Mouse (Mus musculus): ENCODE measurements around the gene Rbck1. TPM values are rescaled to one million over a fixed set of nuclear protein-coding genes. Genes with fewer than 3 reads are reported as not detected.

Rbck1 gene
- polyA plus RNA-seq, 1 experiment from 2014 or later: 96.6 TPM

- H3K27me3 ChIP-seq: peaks cover 14% of the 10 kb centered on the region
- peaks cover 10% of the 10 kb centered on the region for H3K4me1 ChIP-seq
- H3K9me3 ChIP-seq: no peaks in the 10 kb centered on the region
- no peaks in the 10 kb centered on the region for H3K36me3 ChIP-seq
- WGBS: 92% methylated on average over 22 of the region's 22 CpGs
- no peak overlapping the region for H3K9ac ChIP-seq (replicated peaks)
- no peak for ATAC-seq (ENCODE audit: low FRiP score, low read depth)
- no peak overlapping the region for H3K27ac ChIP-seq (replicated peaks)
- no peak overlapping the region for H3K4me2 ChIP-seq (replicated peaks)
- H3K4me3 ChIP-seq: no peak overlapping the region
These were observed 7.3 kb upstream of the Rbck1 start for GRCm38 (mm10) chr2:152339631-152340179.

- Histone ChIP-seq H3K9me3 (no peaks in the 10 kb centered on the region), H3K36me3 (no peaks in the 10 kb centered on the region), H3K9ac (replicated peaks) (no peak overlapping the region), H3K27me3 (peaks cover 15% of the 10 kb centered on the region), H3K4me3 (no peak overlapping the region), H3K4me1 (peaks cover 1% of the 10 kb centered on the region; the same call in 1 of the 2 replicates), H3K27ac (replicated peaks) (no peak overlapping the region), H3K4me2 (replicated peaks) (no peak overlapping the region)
- WGBS: 81% methylated on average over 13 of the region's 13 CpGs
- ATAC-seq (ENCODE audit: low FRiP score, low read depth): no peak
These were observed 5.9 kb upstream of the Rbck1 start for GRCm38 (mm10) chr2:152338319-152338718.

GRCm38 (mm10) chr2:152337591-152338212 lies 5.2 kb upstream of the Rbck1 start:
- H3K27ac ChIP-seq (replicated peaks): no peak overlapping the region
- no peak for ATAC-seq (ENCODE audit: low FRiP score, low read depth)
- H3K9me3 ChIP-seq: no peaks in the 10 kb centered on the region
- H3K36me3 ChIP-seq: no peaks in the 10 kb centered on the region
- 88% methylated on average over 11 of the region's 11 CpGs for WGBS
- no peak overlapping the region for H3K4me3 ChIP-seq
- no peaks in the 10 kb centered on the region for H3K4me1 ChIP-seq
- no peak overlapping the region for H3K9ac ChIP-seq (replicated peaks)
- peaks cover 11% of the 10 kb centered on the region for H3K27me3 ChIP-seq
- H3K4me2 ChIP-seq (replicated peaks): no peak overlapping the region

GRCm38 (mm10) chr2:152336856-152337255 lies 4.4 kb upstream of the Rbck1 start:
- H3K27ac ChIP-seq (replicated peaks): no peak overlapping the region
- H3K27me3 ChIP-seq: peaks cover 10% of the 10 kb centered on the region
- ATAC-seq (ENCODE audit: low FRiP score, low read depth): no peak
- no peaks in the 10 kb centered on the region for H3K36me3 ChIP-seq
- WGBS: 82% methylated on average over 1 of the region's 1 CpGs
- no peak overlapping the region for H3K9ac ChIP-seq (replicated peaks)
- H3K9me3 ChIP-seq: no peaks in the 10 kb centered on the region
- no peak overlapping the region for H3K4me3 ChIP-seq
- no peaks in the 10 kb centered on the region for H3K4me1 ChIP-seq
- no peak overlapping the region for H3K4me2 ChIP-seq (replicated peaks)

GRCm38 (mm10) chr2:152335289-152335820 lies 2.9 kb upstream of the Rbck1 start:
- 0 out of 2 replicates have a peak overlapping the region, but pooled peaks have one; percentile 12 for H3K9ac ChIP-seq (replicated peaks)
- H3K4me3 ChIP-seq: no peak overlapping the region
- no peak for ATAC-seq (ENCODE audit: low FRiP score, low read depth)
- no peak overlapping the region for H3K4me2 ChIP-seq (replicated peaks)
- H3K9me3 ChIP-seq: no peaks in the 10 kb centered on the region
- H3K27ac ChIP-seq (replicated peaks): no peak overlapping the region
- H3K27me3 ChIP-seq: peaks cover 10% of the 10 kb centered on the region
- WGBS: 46% methylated on average over 11 of the region's 11 CpGs
- peaks cover 15% of the 10 kb centered on the region for H3K4me1 ChIP-seq
- no peaks in the 10 kb centered on the region for H3K36me3 ChIP-seq

GRCm38 (mm10) chr2:152333345-152334006 lies 1.0 kb upstream of the Rbck1 start:
- no peak overlapping the region for H3K9ac ChIP-seq (replicated peaks)
- peaks cover 13% of the 10 kb centered on the region for H3K36me3 ChIP-seq
- no peaks in the 10 kb centered on the region for H3K9me3 ChIP-seq
- ATAC-seq (ENCODE audit: low FRiP score, low read depth): no peak
- WGBS: 63% methylated on average over 4 of the region's 4 CpGs
- H3K4me1 ChIP-seq: peaks cover 17% of the 10 kb centered on the region
- H3K27ac ChIP-seq (replicated peaks): no peak overlapping the region
- H3K4me2 ChIP-seq (replicated peaks): no peak overlapping the region
- peaks cover 10% of the 10 kb centered on the region for H3K27me3 ChIP-seq
- no peak overlapping the region for H3K4me3 ChIP-seq

- no peak for ATAC-seq (ENCODE audit: low FRiP score, low read depth)
- no peaks in the 10 kb centered on the region for H3K9me3 ChIP-seq
- peaks cover 37% of the 10 kb centered on the region for H3K36me3 ChIP-seq
- peaks cover 17% of the 10 kb centered on the region for H3K4me1 ChIP-seq
- 76% methylated on average over 7 of the region's 7 CpGs for WGBS
- H3K4me2 ChIP-seq (replicated peaks): peak overlapping the region; percentile 77
- H3K4me3 ChIP-seq: peak overlapping the region; percentile 83
- H3K27me3 ChIP-seq: peaks cover 7% of the 10 kb centered on the region
- H3K9ac ChIP-seq (replicated peaks): peak overlapping the region; percentile 11; the same call in 1 of the 2 replicates
- no peak overlapping the region for H3K27ac ChIP-seq (replicated peaks)
These were observed 1.5 kb downstream of the Rbck1 start for GRCm38 (mm10) chr2:152330858-152331423.

- peaks cover 67% of the 10 kb centered on the region for H3K36me3 ChIP-seq
- 80% methylated on average over 5 of the region's 5 CpGs for WGBS
These were observed 4.5 kb downstream of the Rbck1 start for GRCm38 (mm10) chr2:152327980-152328379.

GRCm38 (mm10) chr2:152326654-152327053 lies 5.8 kb downstream of the Rbck1 start:
- Histone ChIP-seq H3K9ac (replicated peaks) (no peak overlapping the region), H3K9me3 (no peaks in the 10 kb centered on the region), H3K27ac (replicated peaks) (no peak overlapping the region), H3K4me2 (replicated peaks) (no peak overlapping the region), H3K4me3 (no peak overlapping the region), H3K36me3 (peaks cover 80% of the 10 kb centered on the region), H3K27me3 (no peaks in the 10 kb centered on the region), H3K4me1 (peaks cover 15% of the 10 kb centered on the region)
- 90% methylated on average over 8 of the region's 8 CpGs for WGBS
- ATAC-seq (ENCODE audit: low FRiP score, low read depth): no peak

More at GRCm38 (mm10) chr2:152327980-152328379, 4.5 kb downstream of the Rbck1 start:
- peaks cover 17% of the 10 kb centered on the region for H3K4me1 ChIP-seq
- no peaks in the 10 kb centered on the region for H3K27me3 ChIP-seq
- H3K9ac ChIP-seq (replicated peaks): no peak overlapping the region
- ATAC-seq (ENCODE audit: low FRiP score, low read depth): no peak
- H3K9me3 ChIP-seq: no peaks in the 10 kb centered on the region
- no peak overlapping the region for H3K4me2 ChIP-seq (replicated peaks)
- H3K27ac ChIP-seq (replicated peaks): no peak overlapping the region
- H3K4me3 ChIP-seq: no peak overlapping the region

- Histone ChIP-seq H3K9me3 (no peaks in the 10 kb centered on the region), H3K4me1 (peaks cover 10% of the 10 kb centered on the region), H3K4me2 (replicated peaks) (no peak overlapping the region), H3K4me3 (no peak overlapping the region), H3K27ac (replicated peaks) (no peak overlapping the region), H3K36me3 (peaks cover 85% of the 10 kb centered on the region), H3K27me3 (no peaks in the 10 kb centered on the region), H3K9ac (replicated peaks) (no peak overlapping the region)
- ATAC-seq (ENCODE audit: low FRiP score, low read depth): no peak
- WGBS: 93% methylated on average over 13 of the region's 13 CpGs
These were observed 6.3 kb downstream of the Rbck1 start for GRCm38 (mm10) chr2:152326157-152326556.

GRCm38 (mm10) chr2:152324842-152325241 lies 7.6 kb downstream of the Rbck1 start:
- Histone ChIP-seq H3K36me3 (peaks cover 97% of the 10 kb centered on the region), H3K27me3 (no peaks in the 10 kb centered on the region), H3K9me3 (no peaks in the 10 kb centered on the region), H3K9ac (replicated peaks) (no peak overlapping the region), H3K4me2 (replicated peaks) (no peak overlapping the region), H3K4me1 (no peaks in the 10 kb centered on the region), H3K4me3 (no peak overlapping the region), H3K27ac (replicated peaks) (no peak overlapping the region)
- ATAC-seq (ENCODE audit: low FRiP score, low read depth): no peak
- 91% methylated on average over 3 of the region's 3 CpGs for WGBS

- no peak overlapping the region for H3K9ac ChIP-seq (replicated peaks)
- no peaks in the 10 kb centered on the region for H3K27me3 ChIP-seq
- no peak for ATAC-seq (ENCODE audit: low FRiP score, low read depth)
- no peak overlapping the region for H3K4me2 ChIP-seq (replicated peaks)
- H3K27ac ChIP-seq (replicated peaks): no peak overlapping the region
- no peak overlapping the region for H3K4me3 ChIP-seq
- no peaks in the 10 kb centered on the region for H3K9me3 ChIP-seq
- WGBS: 96% methylated on average over 14 of the region's 14 CpGs
- H3K4me1 ChIP-seq: no peaks in the 10 kb centered on the region
- H3K36me3 ChIP-seq: peaks cover 97% of the 10 kb centered on the region
These were observed 8.5 kb downstream of the Rbck1 start for GRCm38 (mm10) chr2:152323971-152324370.

All from midbrain, embryonic 12.5 days (tissue).